Mouse (Mus musculus): Measurements from ENCODE around the gene Erbb4.
A peak's percentile ranks its signal among the peaks of the same experiment; 100 is the strongest.

Erbb4 gene

GRCm38 (mm10) chr1:68106543-68106860 is 1001.4 kb downstream of the Erbb4 start:
- DNase-seq (ENCODE audit: low read depth, low spot score): no peak

GRCm38 (mm10) chr1:68105834-68106542 is 1001.9 kb downstream of the Erbb4 start:
- DNase-seq (ENCODE audit: low read depth, low spot score): no peak

GRCm38 (mm10) chr1:68089623-68090022 is 1018.2 kb downstream of the Erbb4 start:
- no peak for DNase-seq (ENCODE audit: low read depth, low spot score)

GRCm38 (mm10) chr1:68056494-68056893 is 1051.4 kb downstream of the Erbb4 start:
- DNase-seq (ENCODE audit: low read depth, low spot score): no peak

- no peak for DNase-seq (ENCODE audit: low read depth, low spot score)
These were observed 1053.1 kb downstream of the Erbb4 start for GRCm38 (mm10) chr1:68054715-68055114.

GRCm38 (mm10) chr1:68049856-68050255 is 1058.0 kb downstream of the Erbb4 start:
- no peak for DNase-seq (ENCODE audit: low read depth, low spot score)

- no peak for DNase-seq (ENCODE audit: low read depth, low spot score)
These were observed 1060.7 kb downstream of the Erbb4 start for GRCm38 (mm10) chr1:68047139-68047538.

- peak; percentile 49 for DNase-seq (ENCODE audit: low read depth, low spot score)
These were observed 1061.3 kb downstream of the Erbb4 start for GRCm38 (mm10) chr1:68046551-68046970.

- DNase-seq (ENCODE audit: low read depth, low spot score): no peak
These were observed 1083.5 kb downstream of the Erbb4 start for GRCm38 (mm10) chr1:68024086-68024940.

GRCm38 (mm10) chr1:68020020-68020419 is 1087.8 kb downstream of the Erbb4 start:
- DNase-seq (ENCODE audit: low read depth, low spot score): no peak

GRCm38 (mm10) chr1:68019618-68020017 is 1088.2 kb downstream of the Erbb4 start:
- DNase-seq (ENCODE audit: low read depth, low spot score): no peak
